Mouse (Mus musculus) forebrain, postnatal 0 days (tissue): ENCODE measurements around the gene Rcor1. TPM values are rescaled to one million over a fixed set of nuclear protein-coding genes. Genes with fewer than 3 reads are reported as not detected.

Source experiments
- ATAC-seq: fragments of 200-750 bp; cut with Nextera tagmentation; 2 replicates; pipeline ENCODE4 v1.8.0; 2017; ENCODE audit warnings: mild to moderate bottlenecking, moderate library complexity
- DNase-seq: peaks from one replicate; pipeline ENCODE4 v3.0.0-alpha.2; 2015
- H3K27ac ChIP-seq: fragments of 300-500 bp; sonication (generic); 2 replicates; pipeline ENCODE4 v1.5.1; 2014; ENCODE audit warnings: low read depth, mild to moderate bottlenecking, antibody characterized with exemption, low read length, moderate library complexity, mixed read lengths
- H3K27me3 ChIP-seq: fragments of 300-500 bp; sonication (generic); 2 replicates; pipeline ENCODE4 v1.6.1; 2014; ENCODE audit warnings: mild to moderate bottlenecking, low read length, mixed read lengths; ENCODE audit not compliant: insufficient read depth
- H3K36me3 ChIP-seq: fragments of 300-500 bp; sonication (generic); 2 replicates; pipeline ENCODE4 v1.6.1; 2014; ENCODE audit warnings: mild to moderate bottlenecking, moderate library complexity; ENCODE audit not compliant: insufficient read depth
- H3K4me1 ChIP-seq: fragments of 300-500 bp; sonication (generic); 2 replicates; pipeline ENCODE4 v1.6.1; 2014; ENCODE audit warnings: antibody characterized with exemption; ENCODE audit not compliant: insufficient read depth
- H3K4me2 ChIP-seq: fragments of 300-500 bp; sonication (generic); 2 replicates; pipeline ENCODE4 v1.6.1; 2014; ENCODE audit warnings: low read depth, mild to moderate bottlenecking, moderate library complexity
- H3K4me3 ChIP-seq: fragments of 300-500 bp; sonication (generic); 2 replicates; pipeline ENCODE4 v1.5.1; 2014; ENCODE audit warnings: low read depth, low read length, mixed read lengths
- H3K9ac ChIP-seq: fragments of 300-500 bp; sonication (generic); 2 replicates; pipeline ENCODE4 v1.6.1; 2014; ENCODE audit warnings: mild to moderate bottlenecking
- H3K9me3 ChIP-seq: fragments of 300-500 bp; sonication (generic); 2 replicates; pipeline ENCODE4 v1.6.1; 2016; ENCODE audit warnings: low read length
- CTCF ChIP-seq: sonication (generic); IDR thresholded peaks from 2 replicates; pipeline ENCODE4 v1.5.1; 2016; ENCODE audit warnings: antibody characterized with exemption, control low read depth, low read depth
- WGBS: fragments of 180-500 bp; shearing (Covaris S2); extraction: QIAGEN DNeasy Blood & Tissue Kit; methylation state at CpG from one replicate; pipeline ENCODE4 v1.1.7; 2014; 5-methylcytosine and 5-hydroxymethylcytosine counted together
- polyA plus RNA-seq: library from polyadenylated mRNA; unstranded; fragments of >200 nt; fragmentation: Nextera tagmentation; extraction: Ambion mirVana; gene quantifications from 2 replicates; pipeline ENCODE4 v1.2.1, GENCODE M21; 2015
- total RNA-seq: library from RNA; depleted of rRNA; stranded (reverse); fragments of >200 nt; gene quantifications from 2 replicates; pipeline ENCODE4 v1.2.3, GENCODE M21; 2014

The Rcor1 gene
- total and polyA plus RNA-seq, 2 experiments from 2014 or later, result 4.3 to 16.2 TPM

DNA sequence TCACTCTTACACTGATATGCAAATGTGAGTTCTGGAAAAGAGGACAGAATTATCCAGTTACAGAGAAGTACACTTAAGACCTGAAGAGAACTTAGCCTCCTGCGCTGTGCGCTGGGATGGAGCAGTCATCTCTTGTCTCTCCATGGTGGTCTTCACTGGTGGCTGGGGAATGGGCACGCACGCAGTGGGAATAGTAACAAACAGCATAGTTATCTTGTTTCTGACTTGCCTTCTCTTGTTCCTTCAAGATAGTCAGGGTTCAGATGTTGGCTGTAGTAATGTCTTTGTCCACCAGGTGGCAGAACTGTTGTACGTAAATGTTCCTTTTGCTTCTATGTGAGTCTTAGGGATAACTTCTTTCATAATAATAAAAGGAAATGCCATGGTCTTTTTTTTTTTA lies 49.0 kb downstream of the Rcor1 start:
- ATAC-seq, result peak; percentile 40; the same call in 1 of the 2 replicates

DNA sequence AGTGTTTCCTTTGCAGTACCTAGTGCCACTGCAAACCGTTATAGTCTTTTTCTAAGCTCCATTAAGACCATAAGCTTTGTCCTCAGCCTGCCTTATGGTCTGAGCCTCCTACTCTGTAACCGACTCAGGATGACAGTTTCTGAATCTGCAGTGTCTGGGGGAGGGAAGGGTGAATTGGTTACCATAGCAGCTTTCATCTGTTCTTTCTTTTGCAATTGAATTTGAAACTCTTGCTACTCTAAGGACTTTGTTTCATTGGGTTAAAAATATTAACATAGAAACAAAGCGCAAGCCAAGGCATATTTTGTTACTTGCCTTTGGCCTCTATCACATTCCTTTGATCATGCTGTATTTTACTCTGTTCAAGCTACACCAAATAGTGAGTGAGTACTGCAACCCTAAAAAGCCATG lies 49.6 kb downstream of the Rcor1 start:
- Histone ChIP-seq H3K27me3 (no peaks in the 10 kb centered on the region), H3K4me2 (no peak overlapping the region), H3K27ac (peak overlapping the region; percentile 54; the same call in 1 of the 2 replicates), H3K4me1 (0 out of 2 replicates have a peak, but pooled peaks cover 2% of the 10 kb centered on the region), H3K9ac (no peak overlapping the region), H3K9me3 (no peaks in the 10 kb centered on the region), H3K4me3 (no peak overlapping the region), H3K36me3 (peaks cover 6% of the 10 kb centered on the region; the same call in 1 of the 2 replicates)
- TF ChIP-seq CTCF, result no peak
- ATAC-seq, result peak; percentile 55; the same call in 1 of the 2 replicates
- peak; percentile 22 for DNase-seq
- WGBS, result 36% methylated on average over 3 of the region's 3 CpGs

More for the DNA sequence above, 49.0 kb downstream of the Rcor1 start:
- H3K36me3 ChIP-seq, result peaks cover 6% of the 10 kb centered on the region; the same call in 1 of the 2 replicates
- H3K4me1 ChIP-seq, result 0 out of 2 replicates have a peak, but pooled peaks cover 2% of the 10 kb centered on the region
- TF ChIP-seq CTCF, result peak; percentile 88
- H3K9me3 ChIP-seq, result no peaks in the 10 kb centered on the region
- no peak overlapping the region for H3K9ac ChIP-seq
- DNase-seq, result peak; percentile 93
- no peak overlapping the region for H3K4me3 ChIP-seq
- WGBS, result 24% methylated on average over 5 of the region's 5 CpGs
- H3K27ac ChIP-seq, result no peak overlapping the region
- H3K4me2 ChIP-seq, result no peak overlapping the region
- no peaks in the 10 kb centered on the region for H3K27me3 ChIP-seq

DNA sequence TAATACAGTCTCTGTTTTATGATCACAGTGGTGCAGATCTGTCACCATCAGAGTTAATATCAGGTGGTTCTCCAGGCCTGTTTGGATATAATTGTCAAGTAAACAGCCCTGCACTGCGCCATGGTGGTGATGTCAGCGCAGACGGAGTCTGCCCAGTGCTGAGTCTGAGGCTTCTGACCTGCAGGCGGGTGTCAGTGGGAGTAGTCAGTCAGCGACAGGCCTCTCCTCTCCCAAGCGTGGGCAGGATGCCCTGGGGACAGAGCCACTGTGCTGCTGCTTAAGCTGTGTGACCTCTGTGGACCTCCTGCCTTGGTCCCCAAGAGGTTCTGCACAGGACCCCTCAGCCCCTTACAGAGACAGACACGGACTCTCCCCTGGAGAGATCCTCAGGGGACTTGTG lies 50.0 kb downstream of the Rcor1 start:
- Histone ChIP-seq H3K4me3 (no peak overlapping the region), H3K27me3 (no peaks in the 10 kb centered on the region), H3K9me3 (no peaks in the 10 kb centered on the region), H3K4me2 (no peak overlapping the region), H3K9ac (no peak overlapping the region), H3K27ac (peak overlapping the region; percentile 54; the same call in 1 of the 2 replicates), H3K4me1 (0 out of 2 replicates have a peak, but pooled peaks cover 2% of the 10 kb centered on the region), H3K36me3 (peaks cover 7% of the 10 kb centered on the region; the same call in 1 of the 2 replicates)
- ATAC-seq (no peak), DNase-seq (no peak)
- TF ChIP-seq CTCF, result no peak
- WGBS, result 70% methylated on average over 7 of the region's 7 CpGs

GRCm38 (mm10) chr12:111090801-111091200 lies 51.6 kb downstream of the Rcor1 start:
- no peak for DNase-seq
- Histone ChIP-seq H3K27ac (no peak overlapping the region), H3K4me1 (0 out of 2 replicates have a peak, but pooled peaks cover 2% of the 10 kb centered on the region), H3K27me3 (no peaks in the 10 kb centered on the region), H3K9me3 (no peaks in the 10 kb centered on the region), H3K4me2 (no peak overlapping the region), H3K9ac (no peak overlapping the region), H3K4me3 (no peak overlapping the region), H3K36me3 (0 out of 2 replicates have a peak, but pooled peaks cover 4% of the 10 kb centered on the region)
- TF ChIP-seq CTCF, result no peak
- no peak for ATAC-seq

- H3K9me3 ChIP-seq, result no peaks in the 10 kb centered on the region
- no peaks in the 10 kb centered on the region for H3K27me3 ChIP-seq
- 0 out of 2 replicates have a peak, but pooled peaks cover 2% of the 10 kb centered on the region for H3K4me1 ChIP-seq
- H3K4me2 ChIP-seq, result no peak overlapping the region
- no peak for DNase-seq
- TF ChIP-seq CTCF, result no peak
- no peak overlapping the region for H3K9ac ChIP-seq
- no peak for ATAC-seq
- H3K36me3 ChIP-seq, result 0 out of 2 replicates have a peak, but pooled peaks cover 4% of the 10 kb centered on the region
- H3K4me3 ChIP-seq, result no peak overlapping the region
- no peak overlapping the region for H3K27ac ChIP-seq
- 66% methylated on average over 10 of the region's 10 CpGs for WGBS
These were observed 52.8 kb downstream of the Rcor1 start for GRCm38 (mm10) chr12:111091981-111092380.

GRCm38 (mm10) chr12:111094073-111094472 lies 54.9 kb downstream of the Rcor1 start:
- H3K36me3 ChIP-seq, result 0 out of 2 replicates have a peak, but pooled peaks cover 4% of the 10 kb centered on the region
- DNase-seq (no peak), ATAC-seq (no peak)
- no peak overlapping the region for H3K27ac ChIP-seq
- no peak overlapping the region for H3K4me2 ChIP-seq
- H3K9ac ChIP-seq, result no peak overlapping the region
- H3K27me3 ChIP-seq, result no peaks in the 10 kb centered on the region
- no peaks in the 10 kb centered on the region for H3K4me1 ChIP-seq
- H3K9me3 ChIP-seq, result no peaks in the 10 kb centered on the region
- 90% methylated on average over 5 of the region's 5 CpGs for WGBS
- no peak for TF ChIP-seq CTCF
- no peak overlapping the region for H3K4me3 ChIP-seq

GRCm38 (mm10) chr12:111095086-111095485 lies 55.9 kb downstream of the Rcor1 start:
- Histone ChIP-seq H3K4me3 (no peak overlapping the region), H3K27me3 (no peaks in the 10 kb centered on the region), H3K4me1 (no peaks in the 10 kb centered on the region), H3K9me3 (no peaks in the 10 kb centered on the region), H3K9ac (no peak overlapping the region), H3K4me2 (no peak overlapping the region), H3K36me3 (0 out of 2 replicates have a peak, but pooled peaks cover 4% of the 10 kb centered on the region), H3K27ac (no peak overlapping the region)
- TF ChIP-seq CTCF, result no peak
- DNase-seq (no peak), ATAC-seq (no peak)
- 94% methylated on average over 6 of the region's 6 CpGs for WGBS
